Mouse (Mus musculus) c-Kit-positive CD71-negative TER-119-negative erythroid progenitor cells, embryonic 14.5 days (primary cell): ENCODE results near the gene Plekhh2.

ENCODE experiments used
- DNase-seq: peaks from one replicate; pipeline ENCODE4 v3.0.0-alpha.2; 2013; ENCODE audit warnings: low read depth

Gene Plekhh2

GRCm38 (mm10) chr17:84573940-84574339 is 62.2 kb downstream of the Plekhh2 start:
- no peak for DNase-seq

GRCm38 (mm10) chr17:84575108-84575507 is 63.4 kb downstream of the Plekhh2 start:
- DNase-seq = no peak

- DNase-seq = no peak
Measured at GRCm38 (mm10) chr17:84576621-84577293, 65.1 kb downstream of the Plekhh2 start.

- no peak for DNase-seq
Measured at GRCm38 (mm10) chr17:84579249-84579648, 67.6 kb downstream of the Plekhh2 start.

GRCm38 (mm10) chr17:84579817-84580216 is 68.1 kb downstream of the Plekhh2 start:
- DNase-seq = no peak

- DNase-seq = no peak
Measured at GRCm38 (mm10) chr17:84580821-84581220, 69.1 kb downstream of the Plekhh2 start.

- no peak for DNase-seq
Measured at GRCm38 (mm10) chr17:84581740-84582414, 70.2 kb downstream of the Plekhh2 start.

GRCm38 (mm10) chr17:84584107-84584506 is 72.4 kb downstream of the Plekhh2 start:
- no peak for DNase-seq

GRCm38 (mm10) chr17:84585104-84585503 is 73.4 kb downstream of the Plekhh2 start:
- no peak for DNase-seq

- DNase-seq = no peak
Measured at GRCm38 (mm10) chr17:84590065-84590464, 78.4 kb downstream of the Plekhh2 start.

- DNase-seq = no peak
Measured at GRCm38 (mm10) chr17:84591431-84592150, 79.9 kb downstream of the Plekhh2 start.

GRCm38 (mm10) chr17:84596015-84596441 is 84.3 kb downstream of the Plekhh2 start:
- DNase-seq = no peak

- no peak for DNase-seq
Measured at GRCm38 (mm10) chr17:84596501-84596900, 84.8 kb downstream of the Plekhh2 start.

- DNase-seq = no peak
Measured at GRCm38 (mm10) chr17:84597859-84598258, 86.2 kb downstream of the Plekhh2 start.

GRCm38 (mm10) chr17:84598928-84599327 is 87.2 kb downstream of the Plekhh2 start:
- no peak for DNase-seq

- no peak for DNase-seq
Measured at GRCm38 (mm10) chr17:84600051-84600983, 88.6 kb downstream of the Plekhh2 start.

GRCm38 (mm10) chr17:84601805-84602204 is 90.1 kb downstream of the Plekhh2 start:
- DNase-seq = no peak

- no peak for DNase-seq
Measured at GRCm38 (mm10) chr17:84603202-84603627, 91.5 kb downstream of the Plekhh2 start.

- no peak for DNase-seq
Measured at GRCm38 (mm10) chr17:84603709-84604420, 92.2 kb downstream of the Plekhh2 start.

- no peak for DNase-seq
Measured at GRCm38 (mm10) chr17:84606976-84607375, 95.3 kb downstream of the Plekhh2 start.

GRCm38 (mm10) chr17:84607617-84608016 is 95.9 kb downstream of the Plekhh2 start:
- DNase-seq = no peak
